Mouse (Mus musculus): Measurements from ENCODE around the gene Ldha. TPM values are rescaled to one million over a fixed set of nuclear protein-coding genes. Genes with fewer than 3 reads are reported as not detected.
"Not testable (repeated sequence)": the region's sequence is repeated elsewhere in the genome, so short reads cannot be mapped to it uniquely, and the experiment has no call there.

Ldha gene
- total RNA-seq, 2 experiments from 2014 or later: 1,136 TPM

DNA sequence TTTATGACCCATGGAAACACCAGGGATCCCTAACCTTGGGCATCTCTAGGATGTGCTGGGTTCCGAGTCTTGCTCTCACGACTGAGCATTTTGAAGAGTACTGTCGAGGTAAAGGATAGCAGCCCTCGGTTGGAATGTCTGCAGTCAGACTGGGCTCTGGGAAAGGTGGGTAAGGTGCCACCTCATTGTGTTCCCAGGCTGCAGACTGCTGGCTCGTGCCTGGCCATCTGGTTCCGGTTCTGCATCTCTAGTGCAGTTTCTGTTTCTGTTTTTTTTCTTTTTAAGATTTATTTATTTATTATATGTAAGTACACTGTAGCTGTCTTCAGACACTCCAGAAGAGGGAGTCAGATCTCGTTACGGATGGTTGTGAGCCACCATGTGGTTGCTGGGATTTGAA, 40.7 kb downstream of the Ldha start:
- DNase-seq: not testable (repeated sequence)

DNA sequence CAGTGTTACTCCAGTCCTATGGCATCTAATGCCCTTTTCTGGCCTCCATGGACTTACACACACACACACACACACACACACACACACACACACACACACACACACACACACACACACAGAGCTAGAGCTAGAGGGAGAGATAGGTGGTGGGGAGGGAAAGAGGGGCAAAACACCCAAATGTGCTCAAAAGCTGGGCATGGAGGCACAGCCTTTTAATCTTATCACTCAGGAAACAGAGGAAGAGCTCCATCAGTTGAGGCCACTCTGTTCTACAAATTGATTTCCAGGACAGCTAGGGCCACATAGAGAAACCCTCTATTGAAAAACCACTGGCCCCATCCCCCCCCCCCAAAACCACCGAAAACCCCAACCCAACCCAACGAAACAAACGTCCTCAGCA, 42.0 kb downstream of the Ldha start:
- DNase-seq: no peak

DNA sequence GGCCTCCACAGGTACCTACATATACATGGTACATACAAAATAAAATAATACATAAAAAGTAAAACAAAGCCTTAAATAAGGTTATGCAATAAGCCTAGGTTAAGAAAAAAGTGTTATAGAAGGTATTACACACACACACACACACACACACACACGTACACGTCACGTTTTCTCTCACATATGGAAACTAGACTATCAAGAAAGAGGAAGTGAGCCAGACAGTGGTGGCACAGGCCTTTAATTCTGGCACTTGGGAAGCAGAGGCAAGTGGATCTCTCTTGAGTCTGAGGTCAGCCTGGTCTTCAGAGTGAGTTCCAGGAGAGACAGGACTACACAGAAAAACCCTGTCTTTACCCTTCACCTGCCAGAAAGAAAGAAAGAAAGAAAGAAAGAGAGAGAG, 54.2 kb downstream of the Ldha start:
- DNase-seq: no peak

DNA sequence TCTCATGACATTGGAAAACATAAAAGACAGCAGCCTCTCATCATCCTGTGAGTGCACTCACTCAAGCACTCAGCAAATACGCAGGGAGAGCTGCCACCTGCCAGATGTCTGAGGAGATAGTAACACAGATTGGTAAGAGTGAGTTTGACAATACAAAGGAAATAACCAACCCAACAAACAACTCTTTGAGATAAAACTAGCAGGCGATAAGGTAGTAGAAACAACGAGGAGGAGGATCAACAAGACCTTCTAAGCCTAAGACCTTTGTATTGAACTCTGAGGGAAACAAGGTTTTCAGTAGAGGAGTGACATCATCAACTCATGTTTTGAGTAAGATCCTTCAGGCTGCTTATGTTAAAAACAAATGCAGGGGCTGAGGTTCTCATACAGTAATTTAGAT, 58.1 kb downstream of the Ldha start:
- DNase-seq: no peak

Other genes starting within 250 kb of the Ldha start
- 10 to 100 TPM; 10.6 to 11.3 TPM for gene Sergef, start 201.7 kb upstream of the Ldha start, total RNA-seq (2021)
- not detected for gene Tph1, start 168.9 kb upstream of the Ldha start, total RNA-seq (2021)
- gene Saal1, start 130.8 kb upstream of the Ldha start, total RNA-seq (2021): 1 to 10 TPM; 9.2 to 9.9 TPM
- gene Saa3, start 125.8 kb upstream of the Ldha start, total RNA-seq (2021): not detected
- gene Saa4, start 108.9 kb upstream of the Ldha start, total RNA-seq (2021): not detected
- gene Saa1, start 98.5 kb upstream of the Ldha start, total RNA-seq (2021): not detected
- gene Saa2, start 89.7 kb upstream of the Ldha start, total RNA-seq (2021): not detected
- gene Hps5, start 45.4 kb upstream of the Ldha start, total RNA-seq (2021): 10 to 100 TPM; 12.2 to 12.8 TPM
- gene Gtf2h1, start 45.4 kb upstream of the Ldha start, total RNA-seq (2021): 10 to 100 TPM; 22.9 to 23.8 TPM
- not detected for gene Ldhc, start 19.7 kb downstream of the Ldha start, total RNA-seq (2021)
- gene Tsg101, start 78.5 kb downstream of the Ldha start, total RNA-seq (2021): 10 to 100 TPM; 87.5 to 92.4 TPM
- 10 to 100 TPM; 14.9 to 16.8 TPM for gene Uevld, start 117.1 kb downstream of the Ldha start, total RNA-seq (2021)
- not detected for gene Gm9999, start 142.1 kb downstream of the Ldha start, total RNA-seq (2021)
- gene Spty2d1, start 166.9 kb downstream of the Ldha start, total RNA-seq (2021): 10 to 100 TPM; 15.1 to 15.7 TPM
- 10 to 100 TPM; 16.9 to 23.8 TPM for gene Tmem86a, start 209.1 kb downstream of the Ldha start, total RNA-seq (2021)

Measured in heart, postnatal 4 days (tissue).